Mouse (Mus musculus): ENCODE measurements around the gene Dtd1.

DNA sequence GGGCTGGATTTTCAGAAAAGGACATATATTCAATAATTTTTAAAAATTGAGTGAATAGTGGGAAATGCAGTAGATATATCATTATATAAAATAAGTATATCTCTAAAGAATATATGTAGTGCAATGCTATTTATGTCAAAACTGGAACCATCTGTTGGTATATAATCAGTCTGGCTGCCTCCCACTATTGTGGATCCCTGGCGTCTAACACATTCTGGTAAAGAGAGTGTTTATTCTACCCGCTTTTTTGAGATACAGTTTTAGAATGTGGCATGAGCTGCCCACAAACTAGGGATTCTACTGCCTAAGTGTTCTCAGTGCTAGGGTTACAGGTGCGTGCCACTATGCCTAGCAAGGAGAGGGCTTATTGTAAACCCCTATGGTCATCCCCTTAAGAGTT is 55.6 kb downstream of the Dtd1 start:
- no peak for TF ChIP-seq POLR2A (IDR thresholded peaks at IDR 0.05; ENCODE audit: borderline replicate concordance, extremely low read depth, insufficient read depth, insufficient read length, poor library complexity, severe bottlenecking)
- TF ChIP-seq CTCF (IDR thresholded peaks at IDR 0.05; ENCODE audit: borderline replicate concordance, extremely low read depth, insufficient read depth, insufficient read length) = no peak
